Mouse (Mus musculus) lung, embryonic 14.5 days (tissue): ENCODE results near the gene Ago3. TPM values are rescaled to one million over a fixed set of nuclear protein-coding genes. Genes with fewer than 3 reads are reported as not detected.

Source experiments
- ATAC-seq: fragments of 200-750 bp; cut with Nextera tagmentation; 2 replicates; pipeline ENCODE4 v1.8.0; 2017; ENCODE audit warnings: mild to moderate bottlenecking, moderate TSS enrichment, moderate library complexity; ENCODE audit not compliant: insufficient read depth
- DNase-seq: peaks from one replicate; pipeline ENCODE4 v3.0.0-alpha.2; 2015
- H3K27ac ChIP-seq: fragments of 300-500 bp; sonication (generic); 2 replicates; pipeline ENCODE4 v1.5.1; 2014; ENCODE audit warnings: low read depth, mild to moderate bottlenecking, moderate library complexity
- H3K27me3 ChIP-seq: fragments of 300-500 bp; sonication (generic); 2 replicates; pipeline ENCODE4 v1.6.1; 2014; ENCODE audit warnings: low read length, control low read depth; ENCODE audit not compliant: insufficient read depth
- H3K36me3 ChIP-seq: fragments of 300-500 bp; sonication (generic); 2 replicates; pipeline ENCODE4 v1.6.1; 2014; ENCODE audit warnings: control low read depth; ENCODE audit not compliant: insufficient read depth
- H3K4me1 ChIP-seq: fragments of 300-500 bp; sonication (generic); 2 replicates; pipeline ENCODE4 v1.6.1; 2014; ENCODE audit warnings: antibody characterized with exemption, control low read depth; ENCODE audit not compliant: insufficient read depth
- H3K4me2 ChIP-seq: fragments of 300-500 bp; sonication (generic); 2 replicates; pipeline ENCODE4 v1.6.1; 2014; ENCODE audit warnings: mild to moderate bottlenecking
- H3K4me3 ChIP-seq: fragments of 300-500 bp; sonication (generic); 2 replicates; pipeline ENCODE4 v1.5.1; 2014; ENCODE audit warnings: low read depth, low read length
- H3K9ac ChIP-seq: fragments of 300-500 bp; sonication (generic); 2 replicates; pipeline ENCODE4 v1.6.1; 2014
- H3K9me3 ChIP-seq: fragments of 300-500 bp; sonication (generic); 2 replicates; pipeline ENCODE4 v1.6.1; 2016; ENCODE audit warnings: low read depth, low read length, control low read depth
- CTCF ChIP-seq: IDR thresholded peaks from 2 replicates; pipeline ENCODE4 v1.5.1; 2016; ENCODE audit warnings: antibody characterized with exemption, low read depth
- WGBS: fragments of 180-500 bp; shearing (Covaris S2); extraction: QIAGEN DNeasy Blood & Tissue Kit; methylation state at CpG from one replicate; pipeline ENCODE4 v1.1.7; 2014; 5-methylcytosine and 5-hydroxymethylcytosine counted together
- polyA plus RNA-seq: library from polyadenylated mRNA; unstranded; fragments of >200 nt; fragmentation: Nextera tagmentation; extraction: Ambion mirVana; gene quantifications from 2 replicates; pipeline ENCODE4 v1.2.1, GENCODE M21; 2014

Ago3 gene
- polyA plus RNA-seq, 1 experiment from 2014 or later = 19.5 TPM

- Histone ChIP-seq H3K4me2 (peak overlapping the region; percentile 29), H3K36me3 (no peaks in the 10 kb centered on the region), H3K27ac (peak overlapping the region; percentile 34; the same call in 1 of the 2 replicates), H3K4me3 (no peak overlapping the region), H3K9ac (no peak overlapping the region), H3K9me3 (no peaks in the 10 kb centered on the region), H3K4me1 (peaks cover 18% of the 10 kb centered on the region; the same call in 1 of the 2 replicates), H3K27me3 (no peaks in the 10 kb centered on the region)
- TF ChIP-seq CTCF = no peak
- peak; percentile 6; the same call in 1 of the 2 replicates for ATAC-seq
- peak; percentile 75 for DNase-seq
- 12% methylated on average over 8 of the region's 8 CpGs for WGBS
Observed at GRCm38 (mm10) chr4:126465843-126466242, 36.5 kb upstream of the Ago3 start.

- WGBS = 28% methylated on average over 2 of the region's 2 CpGs
- Histone ChIP-seq H3K4me2 (no peak overlapping the region), H3K36me3 (peaks cover 6% of the 10 kb centered on the region), H3K9me3 (no peaks in the 10 kb centered on the region), H3K4me3 (no peak overlapping the region), H3K27ac (no peak overlapping the region), H3K4me1 (peaks cover 18% of the 10 kb centered on the region; the same call in 1 of the 2 replicates), H3K9ac (no peak overlapping the region), H3K27me3 (no peaks in the 10 kb centered on the region)
- DNase-seq (no peak), ATAC-seq (no peak)
- no peak for TF ChIP-seq CTCF
Observed at GRCm38 (mm10) chr4:126464892-126465235, 35.5 kb upstream of the Ago3 start.

GRCm38 (mm10) chr4:126464189-126464891 is 35.0 kb upstream of the Ago3 start:
- ATAC-seq = no peak
- Histone ChIP-seq H3K4me3 (no peak overlapping the region), H3K4me1 (peaks cover 18% of the 10 kb centered on the region; the same call in 1 of the 2 replicates), H3K9me3 (no peaks in the 10 kb centered on the region), H3K27ac (no peak overlapping the region), H3K36me3 (peaks cover 12% of the 10 kb centered on the region), H3K27me3 (no peaks in the 10 kb centered on the region), H3K9ac (no peak overlapping the region; the same call in 1 of the 2 replicates), H3K4me2 (no peak overlapping the region)
- no peak for DNase-seq
- whole genome bisulfite sequencing = 36% methylated on average over 4 of the region's 4 CpGs
- TF ChIP-seq CTCF = no peak

DNA sequence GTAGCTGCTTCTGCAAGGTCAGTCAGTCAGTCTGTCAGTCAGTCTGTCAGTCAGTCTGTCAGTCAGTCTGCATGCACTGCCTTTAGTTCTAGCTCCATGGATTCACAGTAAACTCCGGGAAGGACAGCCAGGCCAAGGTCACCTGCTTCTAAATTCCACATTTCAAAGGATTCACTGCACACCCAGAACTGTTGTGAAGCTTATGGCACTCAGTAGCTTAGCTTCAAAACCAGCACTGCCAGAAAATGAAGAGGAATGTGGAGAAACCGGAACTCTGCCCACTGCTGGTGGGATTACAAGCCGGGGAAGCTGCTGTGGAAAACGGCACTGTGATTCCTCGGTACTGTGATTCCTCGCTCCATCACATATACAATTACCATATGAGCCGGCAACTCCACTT is 26.1 kb upstream of the Ago3 start:
- Histone ChIP-seq H3K9me3 (no peaks in the 10 kb centered on the region), H3K4me1 (no peaks in the 10 kb centered on the region), H3K27me3 (no peaks in the 10 kb centered on the region), H3K4me2 (no peak overlapping the region), H3K4me3 (no peak overlapping the region), H3K9ac (no peak overlapping the region), H3K36me3 (peaks cover 80% of the 10 kb centered on the region), H3K27ac (peak overlapping the region; percentile 77)
- ATAC-seq (no peak), DNase-seq (peak; percentile 7)
- 0 out of 2 replicates have a peak, but pooled peaks have one; percentile 9 for TF ChIP-seq CTCF
- WGBS = 85% methylated on average over 7 of the region's 7 CpGs

DNA sequence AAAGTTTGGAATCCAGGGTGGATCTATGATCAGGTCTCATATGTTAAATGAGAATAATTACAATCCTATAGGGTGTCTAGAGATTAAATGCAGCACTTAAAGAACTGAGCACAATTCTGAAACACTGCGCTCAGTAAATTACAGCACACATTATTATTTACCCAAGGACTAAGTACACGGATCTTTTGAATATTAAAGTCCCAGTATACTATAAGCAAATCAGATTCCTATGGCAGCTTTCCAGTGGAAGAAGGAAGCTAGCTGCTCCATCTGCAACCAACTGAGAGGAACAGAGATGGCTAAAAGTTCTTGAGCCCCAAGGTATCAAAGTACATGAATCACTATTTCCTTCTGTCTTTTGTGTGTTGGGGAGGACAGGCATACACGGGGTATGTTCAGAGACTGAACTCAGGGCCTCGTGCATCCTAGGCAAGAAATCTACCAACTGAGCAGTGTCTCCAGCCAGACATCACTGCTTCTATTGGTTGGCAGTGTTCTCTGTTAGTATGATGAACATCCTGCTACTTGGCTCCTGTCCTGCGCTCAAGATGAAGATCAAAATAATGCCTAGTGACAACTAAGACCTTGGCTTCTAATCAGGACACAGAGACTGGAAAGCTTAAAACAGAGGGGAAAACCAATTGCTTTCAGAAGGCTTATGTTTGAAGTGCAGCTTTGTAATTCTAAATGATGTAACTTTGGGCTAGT is 25.3 kb upstream of the Ago3 start:
- Histone ChIP-seq H3K9me3 (no peaks in the 10 kb centered on the region), H3K4me2 (no peak overlapping the region), H3K27ac (peak overlapping the region; percentile 77), H3K9ac (no peak overlapping the region), H3K4me3 (no peak overlapping the region), H3K36me3 (peaks cover 76% of the 10 kb centered on the region), H3K27me3 (no peaks in the 10 kb centered on the region), H3K4me1 (no peaks in the 10 kb centered on the region)
- peak; percentile 90 for ATAC-seq
- TF ChIP-seq CTCF = no peak
- 62% methylated on average over 5 of the region's 5 CpGs for WGBS
- peak; percentile 83 for DNase-seq

- no peak for TF ChIP-seq CTCF
- H3K9me3 ChIP-seq = no peaks in the 10 kb centered on the region
- ATAC-seq = no peak
- H3K4me3 ChIP-seq = no peak overlapping the region
- peaks cover 65% of the 10 kb centered on the region for H3K36me3 ChIP-seq
- H3K27ac ChIP-seq = no peak overlapping the region
- H3K9ac ChIP-seq = no peak overlapping the region
- no peaks in the 10 kb centered on the region for H3K4me1 ChIP-seq
- WGBS = 89% methylated on average over 1 of the region's 1 CpGs
- H3K4me2 ChIP-seq = no peak overlapping the region
- no peaks in the 10 kb centered on the region for H3K27me3 ChIP-seq
- DNase-seq = no peak
Observed at GRCm38 (mm10) chr4:126450268-126450667, 20.9 kb upstream of the Ago3 start.

GRCm38 (mm10) chr4:126447126-126447525 is 17.8 kb upstream of the Ago3 start:
- WGBS = 79% methylated on average over 7 of the region's 7 CpGs
- Histone ChIP-seq H3K27ac (no peak overlapping the region), H3K4me1 (no peaks in the 10 kb centered on the region), H3K4me3 (no peak overlapping the region), H3K9ac (no peak overlapping the region), H3K9me3 (no peaks in the 10 kb centered on the region), H3K36me3 (peaks cover 49% of the 10 kb centered on the region), H3K27me3 (no peaks in the 10 kb centered on the region), H3K4me2 (no peak overlapping the region)
- DNase-seq = no peak
- ATAC-seq = no peak
- TF ChIP-seq CTCF = no peak
